Mouse (Mus musculus): ENCODE results near the gene Bcr. TPM values are rescaled to one million over a fixed set of nuclear protein-coding genes. Genes with fewer than 3 reads are reported as not detected.
A peak's percentile ranks its signal among the peaks of the same experiment; 100 is the strongest.

Bcr gene
- total RNA-seq, 2 experiments from 2014 or later: 15.5 to 16.4 TPM

DNA sequence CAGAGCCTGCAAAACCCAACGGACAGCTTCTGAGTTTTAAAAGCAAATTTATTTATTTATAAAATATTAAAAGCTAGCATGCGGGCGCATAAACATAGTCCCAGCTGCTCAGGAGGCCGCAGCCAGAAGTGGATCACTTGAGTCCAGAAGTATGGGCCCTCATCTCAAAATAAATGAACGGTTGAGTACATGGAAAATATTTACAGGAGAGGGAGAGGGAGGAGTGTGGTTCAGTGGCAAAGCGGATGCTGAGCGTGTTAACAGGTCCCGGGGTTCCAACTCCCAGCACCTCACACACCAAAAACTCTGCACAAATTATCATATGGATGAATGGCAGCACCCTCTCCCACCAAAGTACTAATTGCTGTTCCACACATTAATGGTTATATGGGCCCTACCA lies 2.1 kb upstream of the Bcr start:
- DNase-seq: no peak

DNA sequence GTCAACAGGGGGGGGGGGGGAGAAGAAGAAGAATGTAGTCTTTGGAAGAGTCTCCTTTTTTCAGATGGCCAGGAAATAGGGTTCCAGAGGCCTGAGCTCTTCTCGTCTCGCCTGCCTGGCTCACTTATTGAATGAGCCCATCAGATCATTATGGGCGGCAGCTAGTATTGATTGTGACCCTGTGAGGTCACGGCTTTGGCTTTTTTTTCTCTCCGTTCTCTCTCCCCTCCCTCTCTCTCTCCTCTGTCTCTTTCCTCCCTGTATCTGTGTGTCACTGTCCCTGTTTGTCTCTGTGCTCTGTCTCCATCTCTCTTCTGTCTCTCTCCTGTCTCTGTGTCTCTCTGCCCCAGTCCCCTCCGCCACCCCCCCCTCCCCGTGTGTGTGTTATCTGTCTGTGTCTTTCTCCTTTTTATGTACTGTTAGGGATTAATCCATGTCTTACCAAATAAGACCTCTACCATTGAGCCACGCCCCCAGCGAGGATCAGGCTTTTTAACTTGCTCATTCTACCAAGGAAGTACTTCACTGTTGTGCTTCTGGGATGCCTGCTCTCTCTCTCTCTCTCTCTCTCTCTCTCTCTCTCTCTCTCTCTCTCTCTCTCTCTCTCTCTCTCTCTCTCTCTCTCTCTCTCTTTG lies 1.5 kb upstream of the Bcr start:
- DNase-seq: no peak

DNA sequence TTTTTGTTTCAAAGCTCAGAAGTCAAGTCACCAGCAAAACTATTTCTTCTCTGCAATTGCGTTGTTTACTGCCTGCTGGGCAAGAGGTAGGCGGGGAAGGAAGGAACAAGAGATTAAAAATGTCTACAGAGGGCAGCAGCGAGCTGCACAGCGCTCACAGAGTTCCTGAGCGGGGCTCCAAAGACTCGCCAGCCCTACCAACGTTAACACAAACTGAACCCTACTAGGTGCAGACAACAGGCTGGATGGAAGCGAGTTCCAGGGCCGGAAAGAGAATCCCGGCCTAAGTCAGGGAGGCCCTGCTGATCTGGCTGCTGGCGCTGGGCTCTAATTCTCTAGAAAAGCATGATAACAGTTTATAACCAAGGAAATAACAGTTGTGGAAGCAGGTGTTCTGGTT lies 996 bp upstream of the Bcr start:
- DNase-seq: peak; percentile 78

- DNase-seq: no peak
Measured at GRCm38 (mm10) chr10:75060843-75061235, 447 bp downstream of the Bcr start.

GRCm38 (mm10) chr10:75061341-75062188 lies 1.2 kb downstream of the Bcr start:
- DNase-seq: peak; percentile 40

DNA sequence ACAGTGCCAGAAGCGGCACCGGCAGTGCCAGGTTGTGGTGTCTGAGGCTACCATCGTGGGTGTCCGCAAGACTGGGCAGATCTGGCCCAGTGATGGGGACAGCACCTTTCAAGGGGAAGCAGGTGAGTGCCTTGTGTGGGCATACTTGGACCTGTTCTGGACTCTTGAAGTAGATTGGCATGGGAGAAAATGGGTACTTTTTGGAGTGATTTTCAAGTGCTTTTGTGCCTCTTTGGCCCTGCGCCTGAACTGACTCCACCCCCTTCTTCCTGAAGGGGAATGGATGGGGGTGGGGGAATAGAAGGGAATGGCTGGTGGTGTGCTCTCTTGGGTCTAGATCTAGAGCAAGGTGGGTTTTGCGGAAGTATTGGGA lies 1.8 kb downstream of the Bcr start:
- DNase-seq: peak; percentile 43

- DNase-seq: no peak
Measured at GRCm38 (mm10) chr10:75062621-75063020, 2.2 kb downstream of the Bcr start.

DNA sequence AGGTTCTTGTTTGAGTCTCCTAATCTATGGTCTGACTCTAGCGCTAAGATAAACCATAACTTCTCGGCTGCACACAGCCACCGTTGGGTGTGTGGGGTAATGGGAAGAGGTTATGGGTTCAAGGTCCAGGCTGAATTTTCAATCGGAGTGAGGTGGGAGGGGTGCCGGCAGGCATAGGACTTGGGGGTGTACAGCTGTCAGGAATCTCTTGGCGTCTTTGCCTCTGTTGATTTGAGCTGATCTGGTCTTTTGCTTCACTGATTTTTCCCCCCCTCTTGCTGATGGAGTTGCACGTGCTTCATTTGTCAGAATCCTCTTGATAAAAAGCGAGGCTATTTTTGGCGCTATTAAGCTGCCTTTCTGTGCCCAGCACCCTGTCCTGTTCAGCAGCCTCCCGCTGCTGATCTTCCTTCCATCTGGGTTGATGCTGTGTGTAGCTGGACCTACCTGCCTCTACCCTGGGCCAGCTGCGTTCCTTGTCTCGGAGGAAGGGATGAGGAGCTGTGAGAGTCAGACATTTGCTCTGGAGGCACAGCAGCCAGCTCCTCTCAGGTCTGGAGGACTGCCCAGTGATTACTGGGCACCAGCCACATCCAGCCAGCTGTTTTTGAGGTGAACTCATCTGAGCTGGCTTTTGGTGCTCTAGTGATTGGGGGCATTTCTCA lies 3.0 kb downstream of the Bcr start:
- DNase-seq: no peak

GRCm38 (mm10) chr10:75065691-75066090 lies 5.3 kb downstream of the Bcr start:
- DNase-seq: no peak

GRCm38 (mm10) chr10:75067446-75067845 lies 7.1 kb downstream of the Bcr start:
- DNase-seq: no peak

DNA sequence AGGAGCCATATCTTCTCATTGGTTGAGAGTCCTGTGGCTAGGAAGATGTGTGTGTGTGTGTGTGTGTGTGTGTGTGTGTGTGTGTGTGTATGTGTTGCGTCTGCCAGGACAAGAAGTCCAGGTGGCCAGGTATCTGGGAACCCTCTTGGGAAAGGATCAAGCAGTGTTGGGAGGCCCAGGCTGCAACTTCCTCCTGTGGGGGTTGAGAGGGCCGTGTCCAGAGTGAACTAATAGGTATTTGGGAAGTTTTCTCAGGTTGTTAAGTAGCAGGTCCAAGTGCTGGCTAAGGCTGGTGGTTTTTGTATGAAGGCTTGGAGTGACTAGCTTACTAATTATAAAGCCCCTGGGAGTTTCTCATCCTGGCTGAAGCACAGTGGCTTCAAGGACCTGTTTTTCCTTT lies 7.7 kb downstream of the Bcr start:
- no peak for DNase-seq

DNA sequence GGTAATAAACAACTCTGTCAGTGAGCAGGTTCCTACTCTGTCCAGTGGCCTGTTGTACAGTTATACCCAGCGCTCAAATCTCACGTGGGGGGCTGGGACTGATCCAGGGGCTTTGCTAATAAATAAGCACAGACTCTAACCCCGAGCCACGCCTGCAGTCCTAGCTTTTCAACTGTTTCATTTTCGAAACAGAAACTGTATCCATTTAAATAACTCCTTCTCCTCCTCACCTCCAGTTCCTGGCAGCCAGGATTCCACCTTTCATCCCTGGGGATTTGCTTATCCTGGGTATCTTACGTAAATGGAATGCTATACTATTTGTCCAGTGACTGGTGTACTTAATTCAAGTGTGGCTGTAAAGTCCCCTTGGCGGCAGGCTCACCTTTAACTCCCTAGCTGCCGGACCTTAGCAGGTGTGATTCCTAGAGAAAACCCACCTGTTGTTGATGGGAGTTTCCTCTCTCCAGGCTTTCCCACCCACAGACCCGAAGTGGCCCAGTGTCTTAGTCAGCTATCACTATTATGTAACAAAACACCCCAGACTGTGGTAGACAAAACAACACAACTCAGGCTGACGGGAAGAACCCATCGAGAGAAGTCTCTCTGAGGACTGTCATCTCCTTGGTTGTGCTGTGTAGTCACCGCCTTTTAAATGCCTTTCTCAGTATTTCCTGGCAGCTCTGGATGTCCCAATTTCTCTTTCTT lies 8.4 kb downstream of the Bcr start:
- DNase-seq: no peak

DNA sequence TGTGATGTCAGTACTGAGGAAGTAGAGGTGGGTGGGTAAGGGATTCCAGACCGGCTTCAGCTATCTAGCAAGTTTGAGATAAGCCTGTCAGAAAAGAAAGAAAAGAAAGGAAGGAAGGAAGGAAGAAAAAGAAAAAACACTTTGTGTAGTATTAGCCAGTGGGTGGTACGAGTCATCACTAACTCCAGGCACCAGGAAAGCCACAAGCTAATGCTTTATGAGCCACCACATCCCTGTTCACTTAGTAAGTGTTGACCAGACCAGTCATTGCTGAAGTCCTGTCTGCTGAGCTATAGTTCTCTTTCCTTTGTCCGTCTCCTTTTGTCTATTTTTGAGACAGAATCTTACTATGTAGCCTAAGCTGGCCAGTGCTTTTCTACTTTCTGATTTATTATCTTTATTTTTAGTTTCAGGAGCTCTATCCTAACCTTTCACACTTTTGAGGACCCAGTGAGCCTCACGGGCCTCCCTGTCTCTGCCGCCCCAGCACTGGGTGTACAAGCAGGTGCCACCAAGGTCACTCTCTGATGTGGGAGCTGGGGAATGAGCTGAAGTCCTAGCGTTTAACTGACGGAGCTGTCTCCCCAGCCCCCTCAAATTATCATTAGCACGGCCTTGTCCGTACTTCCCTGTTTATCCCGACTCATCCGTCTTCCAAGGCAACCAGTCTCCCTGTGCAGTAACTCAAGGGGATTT lies 10.0 kb downstream of the Bcr start:
- no peak for DNase-seq

- no peak for DNase-seq
Measured at GRCm38 (mm10) chr10:75075665-75076064, 15.3 kb downstream of the Bcr start.

DNA sequence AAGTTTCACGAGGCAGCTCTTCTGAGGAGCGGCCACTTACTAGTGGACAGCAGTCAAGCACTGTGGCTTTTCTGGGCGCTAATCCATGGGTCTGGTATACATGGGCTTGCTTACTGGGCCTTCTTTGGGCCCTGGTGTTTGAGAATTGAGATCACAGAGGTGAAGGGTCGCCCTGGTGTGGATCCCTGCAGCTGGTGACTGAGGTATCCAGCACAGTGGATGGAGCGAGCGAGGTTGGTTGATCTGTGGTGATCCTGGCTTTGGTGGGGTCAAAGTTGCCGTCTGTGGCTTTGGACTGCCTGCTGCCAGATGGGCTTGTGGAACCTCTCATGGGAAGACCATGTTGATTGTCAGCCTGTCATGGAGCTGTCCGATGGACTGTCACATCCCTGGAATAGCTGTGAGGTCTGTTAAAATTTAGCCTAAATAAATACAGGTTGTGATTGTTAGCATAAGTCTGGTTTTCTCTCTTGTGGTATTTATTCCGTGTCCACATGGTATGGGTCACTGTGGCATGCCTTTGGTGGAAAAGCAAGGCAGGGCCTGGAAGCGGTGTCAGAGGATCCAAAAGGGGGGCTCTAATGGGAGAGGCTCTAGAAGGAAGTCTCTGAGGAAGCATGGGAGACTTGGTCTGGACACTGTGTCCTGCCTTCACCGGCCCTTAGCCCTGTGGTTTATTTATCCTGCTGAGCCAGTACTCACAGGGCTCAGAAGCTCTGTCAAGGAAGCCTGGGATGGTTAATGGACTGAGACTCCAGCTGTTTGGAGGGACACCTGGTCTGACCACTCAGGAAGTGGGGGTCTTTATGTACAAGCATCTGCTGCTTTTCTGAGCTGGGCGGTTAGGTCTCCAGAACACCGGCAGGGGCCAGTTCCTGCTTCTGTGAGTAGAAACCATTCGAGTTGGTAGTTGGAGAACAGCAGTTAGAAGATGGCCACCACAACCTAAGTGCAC lies 18.1 kb downstream of the Bcr start:
- no peak for DNase-seq

GRCm38 (mm10) chr10:75085330-75085729 lies 24.9 kb downstream of the Bcr start:
- no peak for DNase-seq

DNA sequence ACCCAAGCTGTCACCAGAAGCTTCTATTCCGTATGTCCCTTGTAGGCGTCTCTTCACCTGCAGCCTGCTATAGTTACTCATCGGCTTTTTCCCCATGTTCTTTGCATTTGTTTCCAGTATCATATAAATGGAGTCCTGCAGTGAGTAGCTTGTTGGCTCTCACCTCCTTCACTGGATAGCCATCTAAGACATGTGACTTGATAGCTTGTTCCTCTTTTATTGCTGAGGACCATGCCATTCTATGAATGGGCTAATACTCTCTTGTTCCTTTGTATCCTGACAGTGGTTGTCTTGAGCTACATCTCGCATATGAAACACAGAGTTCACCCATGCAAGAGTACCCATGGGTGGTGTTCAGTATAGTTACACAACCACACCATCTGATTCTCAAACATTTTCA lies 28.1 kb downstream of the Bcr start:
- DNase-seq: no peak

GRCm38 (mm10) chr10:75091478-75092152 lies 31.2 kb downstream of the Bcr start:
- peak; percentile 58 for DNase-seq

DNA sequence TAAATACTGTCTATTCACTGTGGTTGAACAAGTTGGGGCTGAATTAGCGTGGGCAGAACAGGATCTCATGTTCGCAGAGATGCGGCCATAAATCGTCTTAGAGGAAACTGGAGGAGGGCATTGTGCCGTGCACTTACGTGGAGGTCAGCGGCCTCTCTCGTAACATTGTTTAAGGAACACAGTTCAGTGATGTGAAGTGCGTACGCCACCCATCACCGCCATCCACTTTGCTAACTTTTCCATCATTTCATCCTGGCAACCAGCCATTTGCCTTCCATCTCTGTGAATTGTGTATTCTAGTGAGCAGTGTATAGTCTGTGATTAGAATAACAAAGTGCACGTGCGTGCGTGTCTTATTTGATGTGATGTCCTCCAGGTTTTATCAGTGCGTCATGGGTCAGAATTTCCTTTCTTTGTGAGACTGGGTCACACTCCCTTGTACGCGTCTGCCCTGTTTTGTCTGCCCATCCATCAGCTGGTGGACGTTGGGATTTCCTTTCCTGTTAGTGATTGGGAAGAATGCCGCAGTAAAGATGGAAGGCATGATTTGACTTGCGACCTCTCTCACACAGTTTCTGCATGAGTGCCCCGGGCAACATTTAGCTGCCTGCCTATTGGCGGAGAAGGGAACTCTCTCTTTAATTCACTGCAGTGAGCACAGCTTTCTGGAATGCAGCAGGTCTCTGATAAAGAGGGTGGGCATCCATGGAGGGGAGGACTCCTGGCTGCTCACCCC lies 33.0 kb downstream of the Bcr start:
- no peak for DNase-seq

GRCm38 (mm10) chr10:75094338-75094737 lies 33.9 kb downstream of the Bcr start:
- no peak for DNase-seq
